Mouse (Mus musculus) urinary bladder, adult 2 months (tissue): ENCODE results near the gene Stxbp3. TPM values are rescaled to one million over a fixed set of nuclear protein-coding genes. Genes with fewer than 3 reads are reported as not detected.

Experiments
- DNase-seq: peaks from one replicate; pipeline ENCODE4 v3.0.0; 2022; ENCODE audit warnings: low spot score
- polyA plus RNA-seq: library from polyadenylated mRNA; depleted of rRNA; stranded (reverse); fragments of >200 nt; gene quantifications from 2 replicates; pipeline ENCODE4 v1.2.3, GENCODE M21; 2012; rRNA removed

Stxbp3 gene
- polyA plus RNA-seq, 1 experiment: 49.4 TPM

- DNase-seq: no peak
Measured at GRCm38 (mm10) chr3:108764976-108765375, 75.3 kb downstream of the Stxbp3 start.

DNA sequence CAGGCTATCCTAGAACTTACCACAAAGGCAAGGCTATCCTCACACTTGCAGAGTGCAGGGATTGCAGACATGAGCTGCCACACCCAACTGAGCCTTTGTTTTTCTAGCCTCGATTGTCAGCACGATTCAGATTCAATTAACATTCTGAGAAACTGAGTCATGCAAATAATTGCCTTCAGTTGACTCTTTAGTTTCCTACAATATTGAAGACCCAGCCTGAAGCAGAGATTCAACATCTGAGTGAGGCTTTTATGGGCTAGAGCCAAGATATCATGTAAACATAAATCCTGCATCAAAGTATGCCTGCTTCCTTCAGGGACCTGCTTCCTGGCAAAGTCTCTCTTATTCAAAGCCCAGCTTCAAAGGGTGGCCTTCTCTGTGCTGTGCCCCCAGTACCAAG is 76.6 kb downstream of the Stxbp3 start:
- DNase-seq: no peak

DNA sequence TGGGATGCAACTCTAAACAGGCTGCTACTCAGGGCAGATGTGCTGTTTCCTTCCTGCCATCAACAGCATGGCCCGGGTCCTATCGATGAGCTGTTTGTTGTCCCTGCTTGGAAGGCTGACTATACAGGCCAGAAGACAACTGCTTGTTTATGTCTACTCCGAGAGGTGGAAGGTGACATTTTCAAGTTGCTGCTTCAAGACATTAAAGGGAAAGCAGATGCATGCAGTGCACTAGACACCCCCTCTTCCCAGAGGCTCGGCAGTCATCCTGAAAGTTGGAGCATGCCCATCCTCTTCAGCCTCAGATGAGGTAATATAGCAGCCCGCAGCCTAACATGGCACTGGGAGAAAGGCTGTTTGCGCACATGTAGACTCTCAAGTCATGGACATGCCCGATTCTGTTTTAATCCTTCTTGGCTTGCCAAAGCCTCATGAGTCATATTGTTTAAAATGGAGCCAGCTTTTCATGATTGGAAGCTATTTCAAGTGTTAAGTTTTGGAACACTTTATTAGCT is 77.7 kb downstream of the Stxbp3 start:
- DNase-seq: no peak

GRCm38 (mm10) chr3:108759566-108760420 is 80.5 kb downstream of the Stxbp3 start:
- DNase-seq: no peak

DNA sequence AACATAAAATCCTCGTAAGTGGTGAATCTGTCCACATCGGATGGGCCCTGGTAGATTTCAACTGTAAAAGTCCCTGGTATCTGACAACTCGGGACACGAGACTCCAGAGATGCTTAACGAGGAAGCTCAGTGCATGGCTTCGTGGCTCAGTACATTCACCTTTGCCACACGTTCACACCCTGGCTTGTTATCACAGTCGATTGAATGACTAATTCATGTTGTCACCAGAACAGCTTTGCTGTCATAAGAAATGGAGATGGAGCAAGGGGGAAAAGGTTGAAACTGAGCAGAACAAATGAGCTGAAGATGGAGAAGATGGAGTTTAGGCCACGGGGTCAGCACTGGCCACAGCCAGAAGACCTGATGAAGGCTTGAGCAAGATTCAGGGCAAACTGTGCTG is 82.8 kb downstream of the Stxbp3 start:
- no peak for DNase-seq

DNA sequence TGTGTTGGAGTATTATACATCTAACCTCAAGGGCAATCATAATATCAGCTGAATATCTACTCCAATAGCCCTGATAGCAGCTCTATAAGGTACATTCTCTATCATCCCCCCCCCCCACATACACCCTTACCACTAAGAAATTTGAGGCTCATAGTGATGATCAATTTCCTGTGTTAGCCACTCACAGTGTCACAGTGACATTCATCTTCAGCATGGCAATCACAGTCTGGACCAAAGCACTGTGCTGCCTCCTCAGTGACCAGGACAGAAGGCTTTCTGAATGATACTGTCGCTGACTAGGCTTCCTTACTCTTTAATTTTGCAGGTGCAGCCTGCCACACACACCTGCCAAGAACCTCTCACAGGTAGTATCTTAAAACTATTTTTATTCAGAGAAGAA is 84.2 kb downstream of the Stxbp3 start:
- DNase-seq: no peak

GRCm38 (mm10) chr3:108755542-108755941 is 84.8 kb downstream of the Stxbp3 start:
- no peak for DNase-seq

- DNase-seq: no peak
Measured at GRCm38 (mm10) chr3:108754541-108754940, 85.8 kb downstream of the Stxbp3 start.

GRCm38 (mm10) chr3:108751691-108752090 is 88.6 kb downstream of the Stxbp3 start:
- no peak for DNase-seq

DNA sequence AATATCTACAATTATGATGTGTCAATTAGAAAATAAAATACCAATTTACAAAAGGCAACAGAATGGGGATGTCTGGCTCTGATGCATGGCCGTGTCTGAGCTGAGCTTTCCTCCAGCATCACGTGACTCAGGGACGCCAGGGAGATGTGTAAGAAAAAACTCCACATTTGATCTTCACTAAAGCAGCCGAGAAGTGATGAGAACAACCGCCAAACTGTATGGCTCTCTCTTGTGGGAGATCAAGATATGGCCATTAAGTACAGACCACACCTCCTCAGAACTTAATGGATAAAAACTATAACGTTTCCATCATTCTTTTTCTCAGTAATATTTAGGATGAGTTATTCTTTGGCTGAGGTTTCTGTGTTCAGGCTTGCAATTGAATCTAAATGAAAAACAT is 89.3 kb downstream of the Stxbp3 start:
- DNase-seq: no peak

- no peak for DNase-seq
Measured at GRCm38 (mm10) chr3:108744060-108744459, 96.3 kb downstream of the Stxbp3 start.

Other genes starting within 250 kb of the Stxbp3 start
- gene Wdr47, start 249.2 kb downstream of the Stxbp3 start, polyA plus RNA-seq: 10.8 and 12.7 TPM in 2 replicates
- 63.0 and 79.4 TPM in 2 replicates for gene Clcc1, start 186.6 kb downstream of the Stxbp3 start, polyA plus RNA-seq
- 26.2 and 26.8 TPM in 2 replicates for gene Gpsm2, start 118.2 kb downstream of the Stxbp3 start, polyA plus RNA-seq
- gene Aknad1, start 100.9 kb downstream of the Stxbp3 start, polyA plus RNA-seq: 2.6 and 2.9 TPM in 2 replicates
- 0.24 and 0.29 TPM in 2 replicates for gene Fndc7, start 49.5 kb upstream of the Stxbp3 start, polyA plus RNA-seq
- 77.1 and 80.1 TPM in 2 replicates for gene Prpf38b, start 71.2 kb upstream of the Stxbp3 start, polyA plus RNA-seq
- gene Henmt1, start 99.3 kb upstream of the Stxbp3 start, polyA plus RNA-seq: 0.08 and 0.10 TPM in 2 replicates
- 0.28 TPM in 1 of 2 replicates, not detected in the other for gene Gm9857, start 99.9 kb upstream of the Stxbp3 start, polyA plus RNA-seq
- 16.0 and 23.9 TPM in 2 replicates for gene Fam102b, start 187.1 kb upstream of the Stxbp3 start, polyA plus RNA-seq
- gene Slc25a54, start 239.9 kb upstream of the Stxbp3 start, polyA plus RNA-seq: not detected in 2 replicates